Mouse (Mus musculus) cortical plate, adult 2 months (tissue): ENCODE data around the gene Sox21. TPM values are rescaled to one million over a fixed set of nuclear protein-coding genes. Genes with fewer than 3 reads are reported as not detected.

ENCODE experiments used
- H3K27ac ChIP-seq: fragments of 200-500 bp; 2 replicates; pipeline ENCODE4 v1.5.1; 2012; ENCODE audit warnings: low read length, control low read depth, inconsistent platforms; ENCODE audit not compliant: insufficient read depth
- H3K4me1 ChIP-seq: fragments of 200-500 bp; 2 replicates; pipeline ENCODE4 v1.6.1; 2011; ENCODE audit warnings: low read length; ENCODE audit not compliant: control insufficient read depth, insufficient read depth
- H3K4me3 ChIP-seq: fragments of 200-500 bp; 2 replicates; pipeline ENCODE4 v1.5.1; 2011; ENCODE audit warnings: mild to moderate bottlenecking, low read length, control low read depth; ENCODE audit not compliant: insufficient read depth
- CTCF ChIP-seq: fragments of 200-500 bp; IDR thresholded peaks from 2 replicates; pipeline ENCODE4 v1.5.1; 2011; ENCODE audit warnings: mild to moderate bottlenecking, control low read depth, low read length; ENCODE audit not compliant: insufficient read depth; ENCODE audit errors: extremely low read depth
- POLR2A ChIP-seq: fragments of 200-500 bp; IDR thresholded peaks from 2 replicates; pipeline ENCODE4 v1.6.1; 2011; ENCODE audit warnings: mild to moderate bottlenecking, low read length, control low read depth; ENCODE audit not compliant: insufficient read depth; ENCODE audit errors: extremely low read depth
- polyA plus RNA-seq: library from polyadenylated mRNA; depleted of rRNA; stranded (reverse); fragments of >200 nt; gene quantifications from 2 replicates; pipeline ENCODE4 v1.2.3, GENCODE M21; 2012; rRNA removed

The Sox21 gene
- 8.5 and 9.6 TPM in 2 replicates for polyA plus RNA-seq

DNA sequence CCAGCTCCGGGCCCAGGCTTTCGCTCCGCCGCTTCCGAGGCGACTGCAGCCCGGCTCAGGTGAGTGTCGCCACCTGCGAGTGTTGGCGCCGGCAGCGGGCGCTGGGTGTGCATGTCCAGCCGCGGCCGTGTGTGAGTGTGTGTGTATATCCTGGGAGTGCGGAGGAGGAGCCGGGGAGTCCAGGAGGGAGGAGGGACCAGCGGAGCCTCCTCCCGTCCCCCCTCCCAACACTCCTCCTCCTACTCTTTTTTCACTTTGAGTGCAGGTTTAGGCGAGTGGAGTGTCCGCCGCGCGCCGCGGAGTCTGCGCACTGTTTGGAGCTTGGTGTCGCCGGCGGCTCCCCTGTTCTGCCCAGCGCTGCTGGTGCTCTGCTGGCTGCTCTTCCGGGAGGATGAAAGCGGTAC is at the start of gene Sox21:
Gene Sox21 (minus strand): TSS at position 145 of the 404 bp plus-strand sequence.
- TF ChIP-seq CTCF = no peak
- TF ChIP-seq POLR2A = peak; percentile 67
- H3K27ac ChIP-seq = peak within 1 kb of the TSS; percentile 65
- peak within 1 kb of the TSS; percentile 29 for H3K4me3 ChIP-seq

DNA sequence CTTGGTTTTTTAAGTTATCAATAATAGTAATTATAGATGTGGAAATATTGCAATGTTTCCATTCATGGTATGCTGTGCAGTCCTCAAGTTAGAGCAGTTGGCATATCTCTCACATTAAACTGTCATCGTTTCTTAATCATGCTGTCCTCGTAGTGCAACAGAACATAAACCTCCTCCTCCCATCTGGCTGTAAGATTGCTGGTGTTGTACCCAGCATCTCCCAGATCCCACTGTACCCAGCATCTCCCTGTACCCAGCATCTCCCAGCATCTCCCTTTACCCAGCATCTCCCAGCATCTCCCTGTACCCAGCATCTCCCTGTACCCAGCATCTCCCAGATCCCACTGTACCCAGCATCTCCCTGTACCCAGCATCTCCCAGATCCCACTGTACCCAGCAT is 49.3 kb upstream of the Sox21 start:
- TF ChIP-seq POLR2A (no peak), CTCF (no peak)
- Histone ChIP-seq H3K4me1 (no peaks in the 10 kb centered on the region), H3K4me3 (no peak overlapping the region), H3K27ac (no peak overlapping the region)

More for the DNA sequence above, at the start of gene Sox21:
- no peaks in the 10 kb centered on the region for H3K4me1 ChIP-seq

DNA sequence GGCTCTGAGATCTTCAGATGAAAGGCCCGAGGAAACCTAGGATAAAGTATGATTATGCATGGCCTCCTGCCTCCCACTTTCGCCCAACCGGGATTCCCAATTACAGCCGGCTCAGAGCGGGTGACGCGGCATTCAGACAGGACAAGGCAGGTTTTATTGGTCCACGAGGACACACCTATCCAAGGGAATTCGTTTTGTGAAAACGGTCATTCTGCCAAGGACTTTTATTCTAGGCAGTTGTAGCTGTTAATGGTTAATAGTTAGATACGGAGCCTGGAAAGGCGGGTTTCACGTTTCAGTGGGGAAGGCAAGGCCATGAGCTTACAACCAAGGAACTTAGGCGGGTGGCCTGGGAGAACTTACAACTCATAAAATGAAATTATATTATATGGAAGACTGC is 46.1 kb upstream of the Sox21 start:
- Histone ChIP-seq H3K27ac (no peak overlapping the region), H3K4me3 (no peak overlapping the region), H3K4me1 (no peaks in the 10 kb centered on the region)
- TF ChIP-seq CTCF (no peak), POLR2A (no peak)

DNA sequence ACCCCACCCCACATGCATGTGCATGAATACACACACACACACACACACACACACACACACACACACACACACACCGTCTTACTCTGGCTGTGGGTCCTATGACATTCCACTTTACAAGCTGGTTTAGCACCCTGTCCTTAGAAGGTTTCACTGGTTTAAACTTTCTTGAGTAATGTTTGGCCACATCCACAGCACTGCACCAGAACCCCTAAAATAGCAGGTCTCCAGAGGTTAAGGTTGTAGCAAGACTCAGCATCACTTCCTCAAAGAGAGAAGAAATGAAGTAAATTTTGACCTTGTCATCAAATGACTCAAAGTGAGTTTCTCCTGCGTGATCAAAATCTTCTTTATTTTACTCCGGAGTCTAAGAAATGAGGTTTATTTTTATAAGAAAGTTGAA is 45.4 kb upstream of the Sox21 start:
- Histone ChIP-seq H3K4me1 (no peaks in the 10 kb centered on the region), H3K27ac (no peak overlapping the region), H3K4me3 (no peak overlapping the region)
- TF ChIP-seq POLR2A (no peak), CTCF (no peak)

DNA sequence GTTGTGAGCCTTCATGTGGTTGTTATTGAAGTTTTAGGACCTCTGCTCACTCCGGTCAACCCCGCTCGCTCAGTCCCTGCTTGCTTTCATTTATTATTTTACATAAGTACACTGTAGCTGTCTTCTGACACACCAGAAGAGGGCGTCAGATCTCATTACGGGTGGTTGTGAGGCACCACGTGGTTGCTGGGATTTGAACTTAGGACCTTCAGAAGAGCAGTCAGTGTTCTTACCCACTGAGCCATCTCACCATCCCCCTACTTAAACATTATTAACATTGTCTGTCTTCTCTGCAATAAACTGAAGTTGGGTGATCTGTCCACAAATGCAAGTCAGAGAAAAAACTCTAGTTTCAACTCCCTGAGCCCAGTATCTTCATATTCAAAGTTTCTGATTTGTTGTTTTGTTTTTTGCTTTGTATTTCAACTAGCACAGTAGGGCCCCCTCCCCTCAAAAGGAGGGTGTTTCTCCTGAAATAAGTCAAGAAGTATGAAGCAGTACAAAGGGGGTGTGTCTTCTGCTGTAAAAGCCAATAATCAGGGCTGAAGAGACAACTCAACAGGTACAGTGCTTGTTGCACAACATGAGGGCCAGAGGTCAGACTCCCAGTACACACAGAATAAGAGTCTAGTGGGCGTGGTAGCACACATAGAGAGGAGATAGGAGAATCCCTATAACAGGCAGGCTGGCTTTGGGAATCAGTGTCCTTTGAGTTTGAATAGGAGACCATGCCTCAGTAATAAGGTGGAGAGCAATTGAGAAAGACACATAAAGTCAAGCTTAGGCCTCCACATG is 41.1 kb upstream of the Sox21 start:
- no peak overlapping the region for H3K4me3 ChIP-seq
- TF ChIP-seq POLR2A (no peak), CTCF (no peak)
- H3K4me1 ChIP-seq = no peaks in the 10 kb centered on the region
- no peak overlapping the region for H3K27ac ChIP-seq

DNA sequence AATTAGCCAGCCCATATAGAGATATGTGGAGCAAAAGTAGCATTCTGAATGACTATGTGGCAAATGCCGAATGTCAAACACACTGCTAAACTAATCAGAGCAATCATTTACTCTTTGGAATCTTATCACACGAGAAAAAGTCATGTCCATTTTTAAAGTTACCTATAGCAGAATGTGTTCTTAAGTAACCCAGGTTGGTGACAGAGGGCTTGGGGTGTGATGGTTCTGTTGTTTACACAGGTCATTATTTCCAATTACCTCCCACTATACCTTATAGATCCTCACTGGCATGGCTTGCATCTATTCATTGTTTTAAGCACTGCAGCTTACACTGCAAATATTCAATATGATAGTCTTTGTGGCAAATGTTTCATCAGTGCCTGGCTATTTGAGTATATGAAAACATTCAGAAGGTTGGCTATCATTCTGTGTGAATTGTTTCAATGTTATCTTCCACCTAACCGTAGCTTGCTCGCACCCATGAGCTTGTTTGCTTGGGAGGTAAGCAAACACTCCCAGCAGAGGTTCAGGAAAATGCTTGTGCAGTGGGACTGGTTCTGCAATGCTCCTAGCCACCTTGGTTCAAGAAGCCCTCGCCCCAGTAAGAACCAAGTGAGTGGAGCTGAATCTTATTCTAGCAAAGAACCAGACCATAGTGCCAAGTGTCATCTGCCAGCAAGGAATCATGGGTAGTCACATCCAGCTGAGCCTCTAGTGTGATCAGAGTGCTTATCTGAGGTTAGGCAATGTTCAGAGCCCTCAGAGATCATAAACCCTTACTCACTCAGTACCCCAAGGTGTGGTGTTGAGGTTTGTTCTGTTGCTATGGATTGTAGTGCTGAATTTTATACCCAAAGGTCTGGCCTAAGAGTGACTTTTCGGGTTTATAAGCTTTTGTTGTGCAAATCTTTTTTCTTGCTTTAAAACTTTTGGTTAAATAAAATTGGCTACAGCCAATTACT is 36.0 kb upstream of the Sox21 start:
- TF ChIP-seq POLR2A = no peak
- TF ChIP-seq CTCF = no peak
- no peaks in the 10 kb centered on the region for H3K4me1 ChIP-seq

DNA sequence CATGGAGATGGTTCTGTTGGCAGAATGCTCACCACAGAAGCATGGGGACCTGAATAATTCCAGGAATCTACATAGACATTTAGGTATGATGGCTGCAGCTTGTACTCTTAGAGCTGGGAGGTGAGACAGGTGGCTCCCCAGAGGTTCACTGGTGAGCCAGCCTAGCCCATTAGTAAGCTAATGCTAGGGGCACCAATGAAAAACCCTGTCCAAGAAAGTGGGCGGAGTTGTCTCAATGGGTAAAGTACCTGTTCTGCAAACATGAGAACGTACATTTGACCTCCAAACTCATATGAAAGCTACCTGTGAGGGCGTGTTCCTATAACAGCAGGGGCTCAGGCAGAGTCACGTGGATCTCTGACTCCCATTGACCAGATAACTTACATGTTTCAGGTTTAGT is 32.0 kb upstream of the Sox21 start:
- Histone ChIP-seq H3K4me1 (no peaks in the 10 kb centered on the region), H3K4me3 (no peak overlapping the region), H3K27ac (no peak overlapping the region)
- TF ChIP-seq POLR2A = no peak
- TF ChIP-seq CTCF = no peak

More for the DNA sequence above, 36.0 kb upstream of the Sox21 start:
- Histone ChIP-seq H3K4me3 (no peak overlapping the region), H3K27ac (no peak overlapping the region)

DNA sequence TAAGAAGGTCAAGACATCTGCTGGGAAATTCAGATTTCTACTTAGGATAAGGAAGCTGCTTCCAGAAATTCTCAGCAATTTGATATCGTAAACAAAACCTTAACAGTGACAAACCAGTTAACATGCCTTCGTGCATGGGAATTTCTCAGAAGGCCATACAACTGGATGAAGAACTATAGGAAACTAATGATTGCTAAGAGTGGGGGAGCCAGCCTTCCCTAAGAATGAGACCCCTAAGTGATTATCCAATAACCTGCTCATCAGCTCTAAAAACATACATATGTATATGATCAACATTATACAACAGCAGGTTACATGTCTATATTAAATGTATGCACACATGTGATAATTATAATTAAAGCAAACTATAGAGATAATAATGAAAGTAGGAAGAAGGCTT is 29.8 kb upstream of the Sox21 start, which contains the start of gene Gm9376:
Gene Gm9376 (plus strand): TSS at position 301 of the 400 bp plus-strand sequence.
- TF ChIP-seq CTCF (no peak), POLR2A (no peak)
- H3K4me1 ChIP-seq = no peaks in the 10 kb centered on the region

DNA sequence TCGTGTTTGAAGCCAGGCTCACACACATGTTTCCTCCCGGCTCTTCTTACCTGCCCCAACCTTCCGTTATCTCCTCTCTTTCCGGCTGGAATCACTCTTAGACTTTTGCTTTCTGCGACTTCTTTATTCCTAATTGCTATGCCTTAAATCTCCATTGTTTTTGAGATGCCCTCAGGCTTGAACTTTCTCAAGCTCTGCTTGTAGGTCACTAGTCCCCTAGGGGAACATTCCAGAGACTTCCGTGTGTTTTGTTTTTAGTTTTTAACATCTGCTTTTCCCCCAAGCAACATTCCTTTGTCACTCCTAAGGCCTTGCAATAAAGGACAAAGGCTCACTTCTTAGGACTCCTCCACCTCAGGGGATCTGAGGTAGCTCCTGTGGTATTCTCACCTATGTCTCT is 16.6 kb upstream of the Sox21 start:
- Histone ChIP-seq H3K4me3 (no peak overlapping the region), H3K27ac (no peak overlapping the region), H3K4me1 (no peaks in the 10 kb centered on the region)
- TF ChIP-seq POLR2A (no peak), CTCF (no peak)

More for the DNA sequence above, 29.8 kb upstream of the Sox21 start, which contains the start of gene Gm9376:
- H3K4me3 ChIP-seq = no peak within 1 kb of the TSS
- H3K27ac ChIP-seq = no peak within 1 kb of the TSS

DNA sequence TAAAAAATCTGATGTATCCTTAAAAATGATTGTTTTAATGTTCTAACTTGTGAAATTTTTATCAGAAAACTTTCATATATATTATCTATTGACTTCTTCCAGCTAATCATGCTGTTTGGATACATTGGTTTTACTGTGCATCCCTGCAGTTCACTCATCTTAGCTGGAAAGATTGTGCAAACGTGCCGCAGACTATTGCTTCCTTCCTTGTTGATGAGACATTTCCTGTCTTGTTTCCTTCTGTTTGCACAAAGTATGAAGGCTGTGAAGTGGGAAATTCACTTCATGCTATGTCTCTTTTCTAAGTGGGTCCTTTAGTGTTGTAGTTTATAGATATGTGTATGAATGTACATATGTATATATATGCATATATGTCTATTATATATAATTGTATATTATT is 4.6 kb upstream of the Sox21 start:
- Histone ChIP-seq H3K27ac (no peak overlapping the region), H3K4me1 (no peaks in the 10 kb centered on the region), H3K4me3 (no peak overlapping the region)
- TF ChIP-seq POLR2A (no peak), CTCF (no peak)
